Mouse (Mus musculus): Measurements from ENCODE around the gene Pcyt1a.

- TF ChIP-seq POLR2A (IDR thresholded peaks at IDR 0.05; ENCODE audit: extremely low read depth, insufficient read depth, low read length) (no peak), CTCF (IDR thresholded peaks at IDR 0.05; ENCODE audit: extremely low read depth, insufficient read depth, low read length) (no peak)
Measured at GRCm38 (mm10) chr16:32402818-32403217, 27.9 kb upstream of the Pcyt1a start.

Data from cortical plate, adult 2 months (tissue).